Mouse (Mus musculus): ENCODE results near the gene Ccdc65. TPM values are rescaled to one million over a fixed set of nuclear protein-coding genes. Genes with fewer than 3 reads are reported as not detected.

Ccdc65 gene
- polyA plus RNA-seq, 1 experiment from 2014 or later, result not detected

DNA sequence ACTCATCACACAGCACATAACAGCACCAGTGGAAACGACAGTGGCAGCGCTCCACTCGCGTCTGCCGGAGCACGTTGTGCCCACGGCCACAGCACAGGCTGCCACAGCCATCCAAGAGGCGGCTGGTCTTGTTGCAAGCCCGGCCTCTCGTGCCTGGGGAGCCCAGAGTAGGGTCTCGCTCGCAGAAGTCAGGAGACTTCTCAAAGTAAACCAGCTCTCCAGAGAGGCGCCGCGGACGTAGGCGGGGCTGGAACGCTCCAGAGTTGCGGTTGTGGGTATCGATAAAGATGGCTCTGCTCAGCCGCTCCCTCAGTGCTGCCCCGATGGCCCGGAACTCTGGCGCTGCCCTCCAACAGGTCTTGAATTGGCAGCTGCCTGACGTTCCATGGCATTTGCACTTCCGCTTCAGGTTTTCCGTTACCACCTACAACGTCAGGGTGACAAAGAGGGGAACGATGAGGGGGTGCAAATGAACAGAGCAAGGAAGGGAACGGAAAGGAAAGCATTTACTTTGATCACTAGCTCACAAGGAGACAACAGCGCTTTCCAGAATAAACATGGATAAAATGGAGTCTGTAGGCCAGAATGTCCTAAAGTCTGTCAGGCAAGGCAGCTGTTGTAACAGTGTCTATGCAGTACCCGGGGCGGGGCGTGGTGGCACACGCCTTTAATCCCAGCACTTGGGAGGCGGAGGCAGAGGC lies 64.7 kb downstream of the Ccdc65 start:
- H3K27me3 ChIP-seq (ENCODE audit: insufficient read depth, low read length), result peaks cover 64% of the 10 kb centered on the region
- H3K27ac ChIP-seq (ENCODE audit: low read depth), result no peak overlapping the region

More for the DNA sequence above, 64.7 kb downstream of the Ccdc65 start:
- Histone ChIP-seq H3K9me3 (ENCODE audit: low read length) (no peaks in the 10 kb centered on the region), H3K36me3 (replicated peaks; ENCODE audit: insufficient read depth, low read length) (no peaks in the 10 kb centered on the region), H3K4me2 (ENCODE audit: low read depth, low read length) (peak overlapping the region; percentile 79), H3K9ac (replicated peaks) (peak overlapping the region; percentile 46; the same call in 1 of the 2 replicates), H3K4me1 (ENCODE audit: insufficient read depth) (peaks cover 25% of the 10 kb centered on the region), H3K4me3 (ENCODE audit: low read depth, low read length) (peak overlapping the region; percentile 49)
- 2% methylated on average over 36 of the region's 36 CpGs for WGBS (ENCODE audit: insufficient replicate concordance)
- TF ChIP-seq EP300 (IDR thresholded peaks at IDR 0.05; ENCODE audit: low read depth), result no peak
- TF ChIP-seq CTCF (IDR thresholded peaks at IDR 0.05; ENCODE audit: low read depth), result no peak
- ATAC-seq (peak; percentile 55), DNase-seq (no peak)

Other genes with a start within 250 kb of the Ccdc65 start
- not detected in 2 replicates for gene OR5BS1P, start 238.3 kb upstream of the Ccdc65 start, polyA plus RNA-seq (2015; fragmentation: Nextera tagmentation; extraction: Ambion mirVana)
- gene Lalba, start 225.5 kb upstream of the Ccdc65 start, polyA plus RNA-seq (2015; fragmentation: Nextera tagmentation; extraction: Ambion mirVana), result not detected in 2 replicates
- gene Olfr279, start 215.8 kb upstream of the Ccdc65 start, polyA plus RNA-seq (2015; fragmentation: Nextera tagmentation; extraction: Ambion mirVana), result not detected in 2 replicates
- gene Kansl2, start 173.9 kb upstream of the Ccdc65 start, polyA plus RNA-seq (2015; fragmentation: Nextera tagmentation; extraction: Ambion mirVana), result 26.6 and 28.2 TPM in 2 replicates
- gene Ccnt1, start 137.3 kb upstream of the Ccdc65 start, polyA plus RNA-seq (2015; fragmentation: Nextera tagmentation; extraction: Ambion mirVana), result 14.9 and 17.0 TPM in 2 replicates
- gene 4930415O20Rik, start 137.2 kb upstream of the Ccdc65 start, polyA plus RNA-seq (2015; fragmentation: Nextera tagmentation; extraction: Ambion mirVana), result not detected in 2 replicates
- gene Adcy6, start 98.1 kb upstream of the Ccdc65 start, polyA plus RNA-seq (2015; fragmentation: Nextera tagmentation; extraction: Ambion mirVana), result 5.3 and 7.7 TPM in 2 replicates
- gene Cacnb3, start 77.4 kb upstream of the Ccdc65 start, polyA plus RNA-seq (2015; fragmentation: Nextera tagmentation; extraction: Ambion mirVana), result 0.38 and 0.58 TPM in 2 replicates
- 4.7 and 9.2 TPM in 2 replicates for gene Ddx23, start 45.3 kb upstream of the Ccdc65 start, polyA plus RNA-seq (2015; fragmentation: Nextera tagmentation; extraction: Ambion mirVana)
- 0.94 and 1.2 TPM in 2 replicates for gene Rnd1, start 30.7 kb upstream of the Ccdc65 start, polyA plus RNA-seq (2015; fragmentation: Nextera tagmentation; extraction: Ambion mirVana)
- 58.5 and 62.4 TPM in 2 replicates for gene Fkbp11, start 20.0 kb downstream of the Ccdc65 start, polyA plus RNA-seq (2015; fragmentation: Nextera tagmentation; extraction: Ambion mirVana)
- gene Arf3, start 55.0 kb downstream of the Ccdc65 start, polyA plus RNA-seq (2015; fragmentation: Nextera tagmentation; extraction: Ambion mirVana), result 9.6 and 10.4 TPM in 2 replicates
- gene Wnt10b, start 69.9 kb downstream of the Ccdc65 start, polyA plus RNA-seq (2015; fragmentation: Nextera tagmentation; extraction: Ambion mirVana), result 0.04 and 0.08 TPM in 2 replicates
- not detected in 2 replicates for gene Wnt1, start 81.7 kb downstream of the Ccdc65 start, polyA plus RNA-seq (2015; fragmentation: Nextera tagmentation; extraction: Ambion mirVana)
- gene Ddn, start 101.3 kb downstream of the Ccdc65 start, polyA plus RNA-seq (2015; fragmentation: Nextera tagmentation; extraction: Ambion mirVana), result not detected in 2 replicates
- 42.0 and 47.4 TPM in 2 replicates for gene Prkag1, start 123.3 kb downstream of the Ccdc65 start, polyA plus RNA-seq (2015; fragmentation: Nextera tagmentation; extraction: Ambion mirVana)
- gene Kmt2d, start 163.0 kb downstream of the Ccdc65 start, polyA plus RNA-seq (2015; fragmentation: Nextera tagmentation; extraction: Ambion mirVana), result 3.0 and 3.6 TPM in 2 replicates
- 1.4 and 1.8 TPM in 2 replicates for gene Rhebl1, start 186.3 kb downstream of the Ccdc65 start, polyA plus RNA-seq (2015; fragmentation: Nextera tagmentation; extraction: Ambion mirVana)
- 0.07 TPM in 1 of 2 replicates, not detected in the other for gene Dhh, start 190.3 kb downstream of the Ccdc65 start, polyA plus RNA-seq (2015; fragmentation: Nextera tagmentation; extraction: Ambion mirVana)
- 4.9 and 5.1 TPM in 2 replicates for gene Lmbr1l, start 210.0 kb downstream of the Ccdc65 start, polyA plus RNA-seq (2015; fragmentation: Nextera tagmentation; extraction: Ambion mirVana)
- 389 and 423 TPM in 2 replicates for gene Tuba1b, start 226.4 kb downstream of the Ccdc65 start, polyA plus RNA-seq (2015; fragmentation: Nextera tagmentation; extraction: Ambion mirVana)
- not detected in 2 replicates for gene Gm49450, start 245.3 kb downstream of the Ccdc65 start, polyA plus RNA-seq (2015; fragmentation: Nextera tagmentation; extraction: Ambion mirVana)
- 28.1 and 28.7 TPM in 2 replicates for gene Tuba1a, start 245.5 kb downstream of the Ccdc65 start, polyA plus RNA-seq (2015; fragmentation: Nextera tagmentation; extraction: Ambion mirVana)

Data from liver, postnatal 0 days (tissue).